Mouse (Mus musculus) liver, adult (tissue): Measurements from ENCODE around the gene Snai3.

Experiments
- GATA4 ChIP-seq: IDR thresholded peaks from 2 replicates; pipeline ENCODE4 v1.6.1; 2014; ENCODE audit warnings: mild to moderate bottlenecking, low read length; ENCODE audit not compliant: insufficient replicate concordance

Gene Snai3

DNA sequence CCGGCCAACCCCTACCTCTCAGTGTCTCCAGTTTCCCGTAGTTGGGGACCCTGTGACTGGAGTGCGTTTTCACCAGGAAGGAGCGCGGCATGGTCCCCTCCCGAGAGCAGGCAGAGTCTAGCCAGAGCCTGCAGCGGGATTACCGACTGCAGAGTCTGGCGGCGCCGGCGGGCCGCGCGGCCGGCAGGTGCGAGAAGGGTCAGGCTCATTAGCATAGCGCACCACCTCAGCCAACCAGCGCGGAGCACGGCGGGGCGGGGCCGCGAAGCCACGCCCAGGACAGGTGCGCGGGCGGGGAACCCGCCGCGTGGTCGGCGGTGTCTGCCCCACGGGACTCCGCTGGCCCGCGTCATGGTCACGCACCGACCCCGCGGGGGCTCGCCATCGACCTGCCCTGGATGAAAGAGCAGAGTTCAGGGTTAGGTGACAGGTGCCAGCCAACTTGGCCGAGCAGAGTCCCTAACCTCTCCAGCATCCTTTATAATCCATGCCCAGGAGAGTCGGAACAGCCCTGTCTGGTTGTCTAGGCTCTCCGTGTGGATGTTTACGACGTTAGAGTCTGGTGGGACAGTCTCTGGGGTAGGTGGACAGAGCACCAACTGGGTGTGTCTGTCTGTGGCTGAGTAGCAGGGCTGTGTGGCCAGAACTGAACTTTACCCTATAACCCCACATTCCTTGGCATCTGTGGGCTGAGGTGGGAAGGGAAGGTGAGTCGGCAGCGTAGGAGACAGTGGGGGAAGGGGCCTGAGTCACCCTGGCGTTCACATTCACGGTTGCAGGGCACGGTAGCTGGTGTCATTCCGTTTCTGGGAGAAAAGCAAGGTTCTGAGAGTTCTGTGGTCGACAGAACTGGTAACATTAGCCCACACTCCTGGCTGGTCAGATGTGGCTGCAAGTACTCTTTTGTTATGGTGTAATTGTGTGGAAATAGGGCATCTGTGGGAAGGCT, at the start of gene Snai3:
Gene Snai3, minus strand, starts transcription at position 210 of the 949 bp plus-strand sequence.
- no peak for TF ChIP-seq GATA4

DNA sequence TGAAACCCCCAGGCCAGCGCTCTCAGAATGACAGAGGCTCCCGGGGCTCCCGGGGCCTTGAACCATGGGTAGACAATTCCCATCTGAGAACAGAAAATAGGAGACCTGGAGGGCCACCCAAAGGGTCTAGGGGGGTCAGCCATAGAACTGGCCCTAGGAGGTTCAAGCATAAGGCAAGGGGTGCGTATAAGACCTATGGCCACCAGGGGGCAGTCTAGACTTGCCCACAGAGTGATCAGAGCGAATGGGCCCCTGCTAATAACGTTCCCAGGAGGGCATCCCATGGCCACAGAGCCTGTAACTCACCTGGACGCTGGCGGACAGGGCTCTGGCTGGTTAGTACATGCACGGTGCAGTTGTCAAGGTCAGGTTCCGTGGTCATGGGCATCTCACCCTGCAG, 40.3 kb upstream of the Snai3 start:
- no peak for TF ChIP-seq GATA4

DNA sequence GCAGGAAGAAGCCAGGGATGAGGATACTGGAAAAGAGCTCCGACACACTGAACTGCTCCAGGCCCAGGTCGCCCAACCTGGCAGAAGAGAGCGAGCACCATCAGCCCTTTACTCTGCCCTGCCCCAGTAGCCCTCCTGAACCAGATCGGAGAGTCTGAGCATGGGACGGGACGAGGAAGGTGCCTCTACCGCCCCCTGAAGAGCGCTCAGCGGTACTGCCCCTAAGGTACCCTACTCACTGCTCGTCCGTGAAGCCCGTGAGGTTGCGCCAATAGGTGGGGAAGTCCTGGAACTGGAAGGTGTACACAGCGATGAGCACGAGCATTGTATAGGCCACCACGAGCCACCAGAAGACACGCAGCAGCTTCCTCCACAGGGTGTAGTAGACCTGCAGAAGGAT, 37.4 kb upstream of the Snai3 start:
- TF ChIP-seq GATA4 = no peak

DNA sequence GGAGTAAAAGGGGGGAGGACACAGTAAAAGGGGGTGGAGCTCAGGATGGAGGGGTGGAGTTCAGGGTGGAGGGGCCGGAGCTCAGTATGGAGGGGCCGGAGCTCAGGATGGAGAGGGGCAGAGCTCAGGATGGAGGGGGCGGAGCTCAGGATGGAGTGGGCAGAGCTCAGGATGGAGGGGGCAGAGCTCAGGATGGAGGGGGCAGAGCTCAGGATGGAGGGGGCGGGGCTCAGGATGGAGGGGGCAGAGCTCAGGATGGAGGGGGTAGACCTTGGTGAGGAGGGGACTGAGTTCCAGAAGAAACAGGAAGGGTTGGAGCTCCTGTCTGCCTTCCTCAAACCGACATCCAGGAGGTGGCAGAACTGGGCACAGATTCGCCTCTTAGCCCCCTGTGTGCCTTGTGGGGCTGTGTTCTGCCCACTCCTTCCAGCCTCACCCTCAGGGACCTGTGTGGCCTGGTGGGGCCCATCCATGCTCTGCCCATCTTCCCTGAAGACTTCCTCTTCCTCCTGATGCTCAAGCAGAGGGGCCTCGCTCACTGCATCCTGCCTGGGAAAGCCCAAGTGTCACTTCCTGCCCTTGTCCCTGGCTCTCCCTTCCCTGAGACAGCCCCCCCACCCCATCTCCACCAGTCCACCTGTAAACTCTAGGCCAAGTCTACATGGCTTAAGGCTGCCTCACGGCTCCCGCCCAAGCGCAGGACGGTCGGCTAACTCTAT, 36.6 kb upstream of the Snai3 start:
- TF ChIP-seq GATA4 = no peak

DNA sequence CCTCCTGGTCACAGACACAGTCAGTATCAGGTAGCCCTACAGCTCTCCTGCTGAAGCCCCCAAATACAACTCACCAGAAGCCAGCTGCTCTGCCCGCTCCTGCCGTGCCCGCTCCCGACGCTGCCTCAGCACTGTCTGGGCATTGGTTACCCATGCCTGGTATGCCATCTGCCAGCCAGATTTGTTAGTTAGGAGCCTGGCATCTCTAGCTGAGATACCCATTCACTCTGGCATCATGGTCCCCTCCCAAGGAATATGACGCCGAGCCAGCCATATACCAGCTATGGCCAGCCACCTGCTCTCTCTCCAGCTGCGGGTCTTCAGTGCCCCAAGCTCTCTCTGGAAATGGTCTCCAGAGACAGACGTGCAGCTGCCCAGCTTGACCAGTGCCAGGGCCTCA, 27.9 kb upstream of the Snai3 start:
- TF ChIP-seq GATA4 = no peak

DNA sequence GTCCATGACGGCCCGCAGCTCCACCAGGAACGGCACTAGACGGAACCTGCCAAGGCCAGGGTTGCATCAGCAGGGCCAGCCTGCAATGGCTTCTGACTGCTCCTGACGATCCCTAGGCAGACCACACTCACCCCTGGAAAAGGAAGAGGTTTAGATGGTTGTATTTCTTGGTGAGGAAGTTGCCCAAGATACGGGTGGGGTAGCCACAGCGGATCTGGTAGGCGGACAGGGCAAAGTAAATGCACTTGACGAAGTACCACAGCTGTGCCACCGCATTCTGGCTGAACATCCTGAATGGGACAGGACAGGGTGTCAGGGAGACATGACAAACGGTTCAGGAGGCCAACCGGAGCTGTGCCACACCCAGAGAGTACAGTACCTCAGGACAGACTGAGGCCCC, 24.3 kb upstream of the Snai3 start:
- no peak for TF ChIP-seq GATA4

DNA sequence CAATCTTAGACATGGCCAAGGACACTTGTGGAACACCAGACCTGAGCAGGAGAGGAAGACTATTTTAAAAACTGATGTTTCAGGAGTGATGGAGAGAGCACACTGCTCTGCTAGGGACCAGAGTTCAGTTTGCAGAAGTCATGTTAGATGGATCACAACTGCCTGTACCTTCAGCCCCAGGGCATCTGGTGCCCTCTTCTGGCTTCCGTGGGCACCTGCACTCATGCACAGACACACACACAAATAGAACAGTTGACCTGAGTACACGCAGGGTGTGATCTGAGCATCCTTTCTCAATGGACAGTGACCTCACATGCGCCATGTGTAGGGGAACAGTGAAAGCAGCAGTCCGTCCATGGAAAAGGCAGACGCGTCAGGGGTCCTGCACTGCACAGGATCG, 23.3 kb upstream of the Snai3 start:
- TF ChIP-seq GATA4 = no peak

DNA sequence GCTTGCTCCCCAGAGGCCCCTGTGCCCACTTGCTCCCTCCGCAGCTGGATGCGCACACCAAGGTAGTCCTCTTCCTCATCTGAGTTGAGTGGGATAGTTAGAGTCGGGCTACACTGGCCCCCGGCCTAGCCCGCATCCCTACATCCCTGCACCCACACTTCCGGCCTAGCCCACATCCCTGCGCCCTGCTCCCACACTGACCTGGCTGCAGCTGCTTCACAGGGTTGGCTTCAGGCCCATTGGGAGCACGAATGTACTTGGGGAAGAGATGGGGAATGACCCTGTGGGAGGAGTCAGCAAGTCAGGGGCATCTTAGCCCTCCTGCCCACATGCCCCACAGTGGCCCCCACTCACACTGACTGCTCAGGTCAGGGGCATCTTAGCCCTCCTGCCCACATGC, 21.9 kb upstream of the Snai3 start:
- TF ChIP-seq GATA4 = no peak

DNA sequence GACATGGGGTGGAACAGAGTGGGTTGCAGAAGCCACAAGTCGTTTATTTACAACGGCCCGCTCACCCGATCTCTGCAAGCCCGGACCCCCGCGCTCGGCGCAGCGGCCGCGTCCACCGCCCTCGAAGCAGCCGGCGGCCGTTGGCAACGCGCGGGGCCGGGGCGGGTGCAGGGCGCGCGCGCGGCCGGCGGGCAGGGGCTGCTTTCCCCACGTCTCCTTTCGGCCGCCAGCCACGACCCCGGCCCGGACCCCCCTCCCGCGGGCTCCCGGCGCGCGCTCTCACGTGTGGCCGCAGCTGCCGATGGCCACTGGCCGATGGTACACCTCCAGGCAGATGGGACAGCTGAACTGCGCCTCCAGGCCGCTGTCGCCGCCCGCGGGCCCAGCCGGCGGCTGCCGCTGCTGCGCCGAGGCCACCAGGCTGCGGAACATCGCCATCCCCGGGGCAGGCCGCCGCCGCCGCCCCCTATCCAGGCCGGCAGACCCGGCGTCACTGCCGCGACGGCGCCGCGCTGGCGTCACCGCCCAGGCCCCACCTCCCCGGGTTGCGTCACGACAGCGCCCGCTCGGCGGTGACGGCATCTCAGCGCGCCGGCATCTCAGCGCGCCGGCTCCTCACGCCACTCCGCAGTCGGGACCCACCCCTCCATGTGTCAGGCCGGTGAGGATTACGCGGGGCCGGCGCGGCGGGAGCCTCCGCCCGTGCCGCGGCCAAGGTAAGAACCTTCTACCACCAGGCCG, 15.2 kb upstream of the Snai3 start, which contains the start of the genes Rnf166 and Ctu2:
Gene Rnf166, minus strand, starts transcription at position 485 of the 741 bp plus-strand sequence.
Gene Ctu2, plus strand, starts transcription at position 564 of the 741 bp plus-strand sequence.
- peak; percentile 18; the same call in 1 of the 2 replicates for TF ChIP-seq GATA4

DNA sequence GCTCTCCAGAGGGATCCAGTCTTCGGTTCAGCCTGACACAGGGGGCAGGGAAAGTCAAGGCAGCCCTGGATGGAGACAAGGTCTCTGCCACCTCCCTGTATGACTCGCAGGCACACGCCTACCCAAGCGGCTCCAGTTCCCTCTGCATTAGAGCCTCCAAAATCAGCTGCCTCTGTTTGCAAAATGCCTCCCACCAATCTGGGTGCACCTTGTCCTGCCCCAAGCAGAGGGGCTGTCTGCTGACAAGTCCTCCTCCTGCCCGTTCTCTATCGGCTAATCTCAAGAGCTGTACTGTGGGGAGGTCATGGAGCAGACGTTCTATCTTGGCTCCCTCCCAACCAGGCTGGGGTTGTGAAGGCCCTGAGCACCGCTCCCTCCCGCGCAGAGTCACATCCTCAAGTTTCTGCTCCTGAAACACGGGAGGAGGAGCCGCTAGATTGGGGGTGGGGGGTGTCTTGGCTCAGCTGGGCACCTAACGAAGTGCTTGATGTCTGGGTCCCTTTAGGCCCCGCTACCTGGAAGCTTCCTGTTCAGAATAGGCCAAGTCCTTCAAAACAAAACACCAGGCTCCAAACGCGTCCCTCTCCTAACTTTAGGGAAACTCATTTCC, 14.5 kb upstream of the Snai3 start:
- TF ChIP-seq GATA4 = no peak

DNA sequence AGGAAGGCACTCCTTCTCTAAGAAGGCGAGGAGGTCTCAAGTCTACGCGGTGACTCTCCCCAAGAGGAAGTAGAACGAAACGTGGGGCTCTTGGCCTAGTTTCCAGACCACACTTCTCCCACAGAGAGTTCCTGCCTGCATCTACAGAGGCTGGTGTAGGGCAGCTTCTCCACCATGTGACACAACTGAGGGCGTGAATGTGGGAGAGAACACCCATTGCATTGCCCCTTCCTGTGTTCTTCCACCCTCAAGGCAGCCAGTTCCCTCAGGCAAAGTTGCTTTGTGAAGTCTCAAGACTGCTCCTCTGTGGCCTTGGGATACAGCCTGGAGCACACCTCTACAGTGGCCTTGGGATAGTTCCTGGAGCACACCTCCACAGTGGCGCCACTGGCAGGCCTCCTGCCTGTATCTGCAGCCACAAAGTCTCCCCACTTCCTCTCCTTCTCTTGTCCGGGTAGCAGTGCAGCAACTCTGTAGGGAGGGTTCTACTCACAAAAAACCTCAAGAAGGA, 13.4 kb upstream of the Snai3 start:
- no peak for TF ChIP-seq GATA4

DNA sequence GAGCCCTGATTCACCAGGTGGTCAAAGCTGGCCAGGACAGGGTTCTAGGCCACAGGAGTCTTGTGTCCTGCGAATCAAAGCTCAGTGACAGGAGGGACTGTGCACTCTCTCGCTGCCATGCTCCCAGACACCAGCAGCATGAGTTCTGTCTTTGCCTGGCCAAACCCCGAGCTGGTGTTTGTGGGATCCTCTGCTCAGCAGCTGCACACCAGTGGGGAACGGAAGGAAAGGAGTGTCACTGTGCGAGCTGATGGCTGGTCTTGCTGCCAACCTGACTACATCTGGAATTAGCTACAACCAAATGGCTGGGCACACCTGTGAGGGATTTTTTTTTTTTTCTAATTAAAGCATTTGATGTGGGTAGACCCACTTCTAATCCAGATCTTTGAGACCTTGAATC, 10.2 kb upstream of the Snai3 start:
- no peak for TF ChIP-seq GATA4

DNA sequence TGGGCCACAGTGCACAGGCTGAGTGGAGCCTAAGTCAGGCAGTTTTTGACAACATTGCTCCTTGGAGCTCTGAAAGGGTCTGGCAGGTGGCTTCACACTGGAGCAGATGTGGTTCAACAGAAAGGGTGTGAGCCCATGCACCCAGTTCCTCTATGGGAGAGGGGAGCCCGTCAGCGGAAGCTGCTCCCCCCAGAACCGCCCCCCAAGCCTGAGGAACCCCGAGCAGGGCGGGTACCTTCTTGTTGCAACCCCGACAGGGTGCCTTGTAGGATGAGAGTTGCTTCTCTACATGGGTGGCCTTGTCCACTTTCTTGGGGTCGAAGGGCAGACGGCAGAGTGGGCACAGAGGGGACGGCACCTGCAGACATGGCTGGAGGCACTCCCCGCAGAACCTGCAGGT, 9.4 kb upstream of the Snai3 start:
- TF ChIP-seq GATA4 = no peak

DNA sequence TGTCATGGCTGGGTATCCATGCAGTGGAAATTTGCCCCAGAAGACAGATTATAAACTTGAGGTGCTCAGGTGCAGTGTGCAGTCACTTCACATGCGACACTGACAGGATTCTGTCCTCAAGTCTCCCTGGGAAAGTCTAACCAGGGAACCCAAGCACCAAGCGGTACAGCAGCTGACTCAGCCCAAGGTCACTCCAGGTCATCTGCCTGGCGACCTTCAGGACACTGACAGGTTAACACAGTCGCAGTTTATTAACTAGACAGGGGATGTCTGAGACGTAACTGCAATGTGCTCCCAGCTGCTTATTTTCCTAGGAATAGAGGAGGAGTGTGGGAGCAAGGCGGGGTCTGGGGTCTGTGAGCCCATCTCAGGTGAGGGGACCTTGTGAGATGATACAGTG, 8.9 kb upstream of the Snai3 start:
- TF ChIP-seq GATA4 = no peak

DNA sequence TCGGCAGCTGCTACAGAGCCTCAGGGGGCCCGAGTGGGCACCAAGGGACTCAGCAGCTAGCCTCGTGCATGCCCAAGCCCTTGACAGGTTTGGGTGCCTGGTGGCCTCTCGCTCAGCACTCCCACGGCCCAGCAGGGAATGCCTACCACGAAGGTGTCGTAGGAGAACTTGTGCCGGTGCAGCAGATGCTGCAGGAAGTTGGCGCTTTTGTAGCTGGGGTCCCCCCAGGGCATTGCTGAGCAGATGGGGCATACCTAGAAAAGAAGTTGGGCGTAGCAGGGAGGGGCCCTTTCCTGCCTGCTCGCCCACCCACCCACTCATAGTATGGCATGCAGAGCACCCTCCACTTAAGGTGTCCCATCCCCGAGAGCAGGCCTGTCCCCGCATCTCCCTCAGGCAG, 7.3 kb upstream of the Snai3 start:
- no peak for TF ChIP-seq GATA4

DNA sequence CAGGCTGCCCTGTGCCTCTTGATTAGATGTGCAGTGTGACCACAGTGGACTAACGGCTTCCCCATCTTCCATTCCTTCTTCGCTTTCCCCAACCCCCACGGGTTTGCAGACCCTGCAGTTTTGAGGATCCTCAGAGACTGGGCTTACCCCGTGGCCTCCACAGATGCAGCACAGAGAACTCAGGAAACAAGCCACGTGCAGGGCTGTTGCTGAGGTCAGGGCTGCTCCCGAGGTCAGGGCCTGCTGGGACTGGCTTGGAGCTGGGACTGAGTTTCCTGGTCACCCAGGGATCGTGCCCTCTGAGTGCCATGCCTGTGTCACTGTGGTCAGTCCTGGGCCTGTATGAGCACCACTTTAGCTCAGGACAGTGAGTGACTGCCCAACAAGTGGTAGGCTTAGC, 4.5 kb upstream of the Snai3 start:
- TF ChIP-seq GATA4 = no peak
